Mouse (Mus musculus): ENCODE results near the gene Gm49380. TPM values are rescaled to one million over a fixed set of nuclear protein-coding genes. Genes with fewer than 3 reads are reported as not detected.

Gene Gm49380
- total RNA-seq, 1 experiment from 2014 or later, result 0.82 TPM

GRCm38 (mm10) chr9:44047571-44048490 is 65.5 kb downstream of the Gm49380 start:
- DNase-seq, result no peak

GRCm38 (mm10) chr9:44047071-44047470 is 66.2 kb downstream of the Gm49380 start:
- no peak for DNase-seq

GRCm38 (mm10) chr9:44046426-44046825 is 66.9 kb downstream of the Gm49380 start:
- no peak for DNase-seq

GRCm38 (mm10) chr9:44045884-44046272 is 67.4 kb downstream of the Gm49380 start:
- no peak for DNase-seq

GRCm38 (mm10) chr9:44045158-44045883 is 68.0 kb downstream of the Gm49380 start:
- DNase-seq, result no peak

- no peak for DNase-seq
Measured at GRCm38 (mm10) chr9:44044426-44045157, 68.7 kb downstream of the Gm49380 start.

- DNase-seq, result no peak
Measured at GRCm38 (mm10) chr9:44043708-44044425, 69.4 kb downstream of the Gm49380 start.

GRCm38 (mm10) chr9:44042836-44043707 is 70.2 kb downstream of the Gm49380 start, which contains the start of gene Thy1:
TSS of gene Thy1 (plus strand) at chr9:44043384.
- peak; percentile 17 for DNase-seq

- no peak for DNase-seq
Measured at GRCm38 (mm10) chr9:44042396-44042680, 71.0 kb downstream of the Gm49380 start.

- no peak for DNase-seq
Measured at GRCm38 (mm10) chr9:44041511-44042395, 71.5 kb downstream of the Gm49380 start.

GRCm38 (mm10) chr9:44037106-44037505 is 76.2 kb downstream of the Gm49380 start:
- DNase-seq, result no peak

- no peak for DNase-seq
Measured at GRCm38 (mm10) chr9:44033957-44034727, 79.2 kb downstream of the Gm49380 start.

- DNase-seq, result no peak
Measured at GRCm38 (mm10) chr9:44033317-44033716, 80.0 kb downstream of the Gm49380 start.

GRCm38 (mm10) chr9:44031946-44032345 is 81.4 kb downstream of the Gm49380 start:
- DNase-seq, result no peak

GRCm38 (mm10) chr9:44031079-44031478 is 82.2 kb downstream of the Gm49380 start:
- DNase-seq, result no peak

- no peak for DNase-seq
Measured at GRCm38 (mm10) chr9:44030646-44031045, 82.7 kb downstream of the Gm49380 start.

GRCm38 (mm10) chr9:44029580-44030236 is 83.6 kb downstream of the Gm49380 start:
- no peak for DNase-seq

- DNase-seq, result no peak
Measured at GRCm38 (mm10) chr9:44024096-44024495, 89.2 kb downstream of the Gm49380 start.
